Mouse (Mus musculus): ENCODE measurements at regions not wholly inside any gene's neighbourhood (a gene's known extent, or its start where the extent isn't known, plus 50 kb on each side); places are given as distances from the start of the nearest gene placed in this dataset.

GRCm38 (mm10) chr3:58295810-58296209, 118.7 kb upstream of the Tsc22d2 start:
- Histone ChIP-seq H3K79me2 (ENCODE audit: control insufficient read depth, insufficient read depth, low read length, poor library complexity) (no peaks in the 10 kb centered on the region), H3K27me3 (ENCODE audit: control insufficient read depth in 1 of 2, insufficient read depth in 2 of 2, low read length in 2 of 2) (peaks cover 0 to 3% of the 10 kb centered on the region in 2 experiments; a peak in 3 of 4 replicates), H3K36me3 (ENCODE audit: control insufficient read depth in 1 of 2, insufficient read depth in 2 of 2, low read length in 2 of 2) (no peaks in the 10 kb centered on the region), H3K4me3 (ENCODE audit: control insufficient read depth in 1 of 2, insufficient read depth in 1 of 2, low read depth in 2 of 2, low read length in 2 of 2) (no peak overlapping the region), H3K9ac (ENCODE audit: control insufficient read depth, low read depth, low read length, poor library complexity, severe bottlenecking) (no peak overlapping the region), H3K27ac (ENCODE audit: control insufficient read depth, low read depth, low read length) (no peak overlapping the region), H3K4me1 (ENCODE audit: control insufficient read depth in 1 of 2, insufficient read depth in 2 of 2, low read length in 2 of 2) (no peaks in the 10 kb centered on the region), H3K9me3 (replicated peaks; ENCODE audit: insufficient read depth, low read length) (no peaks in the 10 kb centered on the region)
- DNase-seq (ENCODE audit: low read depth, low spot score) = no peak
- no peak for TF ChIP-seq TBP (IDR thresholded peaks at IDR 0.05; ENCODE audit: low read depth, low read length)
- TF ChIP-seq KAT2A (conservative IDR thresholded peaks at IDR 0.05; ENCODE audit: low read depth, low read length) = no peak
- no peak for TF ChIP-seq EP300 (IDR thresholded peaks at IDR 0.05; ENCODE audit: low read depth in 1 of 2, low read length in 2 of 2)
- TF ChIP-seq ELF1 (IDR thresholded peaks at IDR 0.05; ENCODE audit: low read depth, low read length) = no peak
- no peak for TF ChIP-seq NELFE (IDR thresholded peaks at IDR 0.05; ENCODE audit: low read depth, low read length)
- TF ChIP-seq ZMIZ1 (IDR thresholded peaks at IDR 0.05; ENCODE audit: low read depth, low read length) = no peak
- no peak for TF ChIP-seq MEF2A (IDR thresholded peaks at IDR 0.05; ENCODE audit: extremely low read depth, insufficient replicate concordance, low read depth, low read length, poor library complexity, severe bottlenecking)
- TF ChIP-seq USF2 (IDR thresholded peaks at IDR 0.05; ENCODE audit: borderline replicate concordance in 1 of 2, insufficient read depth in 1 of 2, low read depth in 1 of 2, low read length in 2 of 2) = no peak

DNA sequence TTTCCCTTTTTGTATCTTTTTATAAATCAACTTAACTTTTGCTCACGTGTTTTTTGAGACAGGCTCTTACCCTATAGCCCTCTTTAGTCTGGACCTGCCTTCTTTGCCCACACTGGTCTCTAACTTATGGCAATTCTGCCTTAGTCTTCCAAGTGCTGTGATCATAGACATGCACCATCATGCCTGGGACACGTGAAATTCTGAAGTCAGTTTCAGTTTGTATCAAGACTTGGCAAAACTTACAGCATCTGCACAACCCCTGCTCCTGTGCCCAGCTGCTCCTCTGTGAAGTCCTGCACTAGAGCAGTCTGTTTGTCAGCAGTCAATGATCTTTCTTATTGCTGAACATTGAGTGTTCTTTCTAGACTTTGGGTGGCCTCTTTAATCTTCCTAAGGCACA, 114.3 kb upstream of the Tsc22d2 start:
- no peak overlapping the region for H3K9ac ChIP-seq (ENCODE audit: control insufficient read depth, low read depth, low read length, poor library complexity, severe bottlenecking)

GRCm38 (mm10) chr3:58300801-58301485, 113.6 kb upstream of the Tsc22d2 start:
- no peak for DNase-seq (ENCODE audit: low read depth, low spot score)
- TF ChIP-seq RCOR1 (IDR thresholded peaks at IDR 0.05; ENCODE audit: low read depth, low read length) (no peak), MXI1 (IDR thresholded peaks at IDR 0.05; ENCODE audit: low read depth, low read length) (no peak), TAL1 (IDR thresholded peaks at IDR 0.05; ENCODE audit: low read length) (no peak), HCFC1 (IDR thresholded peaks at IDR 0.05; ENCODE audit: low read depth, low read length) (no peak), UBTF (IDR thresholded peaks at IDR 0.05; ENCODE audit: borderline replicate concordance, insufficient read depth, low read depth, low read length) (no peak), RAD21 (IDR thresholded peaks at IDR 0.05; ENCODE audit: low read depth, low read length) (no peak), KAT2A (conservative IDR thresholded peaks at IDR 0.05; ENCODE audit: low read depth, low read length) (no peak), TBP (IDR thresholded peaks at IDR 0.05; ENCODE audit: low read depth, low read length) (no peak), BHLHE40 (IDR thresholded peaks at IDR 0.05; ENCODE audit: borderline replicate concordance, low read depth, low read length) (no peak), POLR2AphosphoS2 (IDR thresholded peaks at IDR 0.05; ENCODE audit: low read length) (no peak), MYC (IDR thresholded peaks at IDR 0.05; ENCODE audit: low read depth, low read length) (no peak), NELFE (IDR thresholded peaks at IDR 0.05; ENCODE audit: low read depth, low read length) (no peak), CHD1 (IDR thresholded peaks at IDR 0.05; ENCODE audit: low read depth, low read length) (no peak), CHD2 (IDR thresholded peaks at IDR 0.05; ENCODE audit: low read length) (no peak)
- H3K4me3 ChIP-seq (ENCODE audit: control insufficient read depth in 1 of 2, insufficient read depth in 1 of 2, low read depth in 2 of 2, low read length in 2 of 2) = no peak overlapping the region
- H3K27me3 ChIP-seq (ENCODE audit: control insufficient read depth in 1 of 2, insufficient read depth in 2 of 2, low read length in 2 of 2) = peaks cover 2 to 10% of the 10 kb centered on the region in 2 experiments; a peak in 3 of 4 replicates
- no peaks in the 10 kb centered on the region for H3K36me3 ChIP-seq (ENCODE audit: control insufficient read depth in 1 of 2, insufficient read depth in 2 of 2, low read length in 2 of 2)
- no peaks in the 10 kb centered on the region for H3K4me1 ChIP-seq (ENCODE audit: control insufficient read depth in 1 of 2, insufficient read depth in 2 of 2, low read length in 2 of 2)
- no peak overlapping the region for H3K27ac ChIP-seq (ENCODE audit: control insufficient read depth, low read depth, low read length)
- no peaks in the 10 kb centered on the region for H3K9me3 ChIP-seq (replicated peaks; ENCODE audit: insufficient read depth, low read length)
- no peaks in the 10 kb centered on the region for H3K79me2 ChIP-seq (ENCODE audit: control insufficient read depth, insufficient read depth, low read length, poor library complexity)
- no peak overlapping the region for H3K9ac ChIP-seq (ENCODE audit: control insufficient read depth, low read depth, low read length, poor library complexity, severe bottlenecking)

More for the DNA sequence above, 114.3 kb upstream of the Tsc22d2 start:
- Histone ChIP-seq H3K27me3 (ENCODE audit: control insufficient read depth in 1 of 2, insufficient read depth in 2 of 2, low read length in 2 of 2) (peaks cover 2 to 10% of the 10 kb centered on the region in 2 experiments; a peak in 3 of 4 replicates), H3K4me1 (ENCODE audit: control insufficient read depth in 1 of 2, insufficient read depth in 2 of 2, low read length in 2 of 2) (no peaks in the 10 kb centered on the region), H3K9me3 (replicated peaks; ENCODE audit: insufficient read depth, low read length) (no peaks in the 10 kb centered on the region), H3K79me2 (ENCODE audit: control insufficient read depth, insufficient read depth, low read length, poor library complexity) (no peaks in the 10 kb centered on the region), H3K27ac (ENCODE audit: control insufficient read depth, low read depth, low read length) (no peak overlapping the region), H3K36me3 (ENCODE audit: control insufficient read depth in 1 of 2, insufficient read depth in 2 of 2, low read length in 2 of 2) (no peaks in the 10 kb centered on the region), H3K4me3 (ENCODE audit: control insufficient read depth in 1 of 2, insufficient read depth in 1 of 2, low read depth in 2 of 2, low read length in 2 of 2) (no peak overlapping the region)
- no peak for TF ChIP-seq TCF12 (IDR thresholded peaks at IDR 0.05; ENCODE audit: low read depth, low read length)
- TF ChIP-seq TBP (IDR thresholded peaks at IDR 0.05; ENCODE audit: low read depth, low read length) = no peak
- no peak for TF ChIP-seq HCFC1 (IDR thresholded peaks at IDR 0.05; ENCODE audit: low read depth, low read length)
- TF ChIP-seq MAFK (IDR thresholded peaks at IDR 0.05; ENCODE audit: borderline replicate concordance, low read depth, low read length) = no peak
- no peak for TF ChIP-seq SMC3 (IDR thresholded peaks at IDR 0.05; ENCODE audit: low read depth, low read length)
- TF ChIP-seq E2F4 (IDR thresholded peaks at IDR 0.05; ENCODE audit: borderline replicate concordance, low read depth, low read length) = no peak
- no peak for TF ChIP-seq MEF2A (IDR thresholded peaks at IDR 0.05; ENCODE audit: extremely low read depth, insufficient replicate concordance, low read depth, low read length, poor library complexity, severe bottlenecking)
- no peak for TF ChIP-seq CHD1 (IDR thresholded peaks at IDR 0.05; ENCODE audit: low read depth, low read length)
- no peak for TF ChIP-seq TAL1 (IDR thresholded peaks at IDR 0.05; ENCODE audit: low read length)
- no peak for TF ChIP-seq USF2 (IDR thresholded peaks at IDR 0.05; ENCODE audit: borderline replicate concordance in 1 of 2, insufficient read depth in 1 of 2, low read depth in 1 of 2, low read length in 2 of 2)
- DNase-seq (ENCODE audit: low read depth, low spot score) = no peak

Data from MEL (cell line).